Mouse (Mus musculus) heart, adult 9 months (tissue): ENCODE results near the gene Hmgb1.
"Not testable (repeated sequence)": the region's sequence is repeated elsewhere in the genome, so short reads cannot be mapped to it uniquely, and the experiment has no call there.

Source experiments
- DNase-seq, 2 experiments: peaks; one replicate each; pipeline ENCODE4 v3.0.0; 2022; ENCODE audit warnings: low spot score in 2 of 2

Gene Hmgb1

DNA sequence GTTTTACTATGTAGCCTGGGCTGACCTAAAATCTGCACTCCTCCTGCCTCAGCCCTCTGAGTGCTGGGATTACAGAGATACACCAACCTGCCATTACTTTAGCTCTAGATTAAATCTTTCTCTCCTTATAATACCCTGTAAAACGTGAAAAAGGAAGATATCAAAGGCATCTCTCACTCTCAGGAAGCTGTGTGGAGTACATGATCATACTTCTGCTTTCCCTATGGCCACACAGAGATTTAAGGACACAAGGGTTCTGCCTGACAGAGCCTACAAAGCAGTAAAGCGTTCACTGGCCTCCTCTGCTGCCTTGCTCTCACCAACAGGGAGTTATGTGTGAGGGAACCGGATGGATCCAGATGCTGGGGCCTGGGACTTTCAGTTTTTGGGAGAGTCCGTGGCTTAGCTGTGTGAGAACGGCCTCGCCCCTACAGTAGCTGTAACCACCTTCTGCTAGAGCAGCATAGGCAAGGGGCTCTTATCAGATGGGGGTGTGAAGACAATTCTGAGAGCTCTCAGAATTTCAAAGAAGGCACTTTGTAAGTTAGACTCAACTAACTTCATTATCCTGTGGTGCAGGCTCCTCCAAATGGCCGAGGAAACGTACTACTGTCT lies 36.8 kb downstream of the Hmgb1 start:
- DNase-seq = no peak

DNA sequence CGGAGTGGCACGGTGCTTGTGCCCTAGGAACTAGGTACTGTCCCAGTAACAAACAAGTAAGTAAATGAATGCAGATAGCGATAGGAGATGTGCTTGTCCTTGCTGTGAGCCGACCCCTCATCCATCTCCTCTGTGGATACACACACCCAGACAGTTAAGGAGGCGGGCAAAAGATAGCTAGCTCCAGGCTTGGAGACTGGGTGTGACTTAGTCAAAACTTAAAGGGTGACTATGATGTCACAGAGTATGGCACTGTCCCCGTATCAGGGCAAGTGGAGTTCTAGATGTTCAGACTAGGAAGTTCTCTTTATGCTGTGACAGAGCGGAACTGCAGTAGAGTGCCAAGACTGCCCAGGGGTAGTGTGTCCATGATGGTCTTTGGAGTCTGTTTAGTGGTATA lies 37.6 kb downstream of the Hmgb1 start:
- DNase-seq = no peak

DNA sequence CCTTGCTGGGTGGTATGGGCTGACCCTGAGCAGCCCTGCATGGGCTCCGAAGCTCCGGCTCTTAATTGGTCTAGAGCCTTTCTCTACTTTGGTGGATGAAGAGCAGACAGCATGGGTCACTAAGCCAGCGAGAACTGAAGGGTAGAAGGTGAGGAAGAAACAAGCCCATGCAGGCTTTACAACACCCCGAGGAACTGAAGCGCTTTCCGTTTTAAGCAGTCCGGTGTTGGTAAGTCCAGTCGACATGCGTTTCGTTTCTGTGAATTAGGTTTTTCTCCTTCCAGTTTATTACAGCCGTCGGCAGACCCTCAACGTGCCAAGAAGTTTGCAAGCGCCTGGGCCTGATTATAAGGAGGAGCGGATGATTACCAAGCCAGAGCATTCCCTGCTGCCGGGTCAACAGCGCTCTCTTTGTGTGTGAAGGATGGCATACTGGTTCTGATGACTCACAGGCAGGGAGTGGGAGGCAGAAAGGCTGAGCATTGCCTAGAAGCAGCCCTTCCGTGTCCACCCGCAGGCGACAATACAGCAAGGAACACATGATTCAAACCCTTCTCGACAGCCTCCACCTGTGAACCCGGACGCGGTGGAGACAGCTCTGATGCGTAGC lies 40.4 kb downstream of the Hmgb1 start:
- DNase-seq = peak in 1 of 2 experiments; percentile 13

DNA sequence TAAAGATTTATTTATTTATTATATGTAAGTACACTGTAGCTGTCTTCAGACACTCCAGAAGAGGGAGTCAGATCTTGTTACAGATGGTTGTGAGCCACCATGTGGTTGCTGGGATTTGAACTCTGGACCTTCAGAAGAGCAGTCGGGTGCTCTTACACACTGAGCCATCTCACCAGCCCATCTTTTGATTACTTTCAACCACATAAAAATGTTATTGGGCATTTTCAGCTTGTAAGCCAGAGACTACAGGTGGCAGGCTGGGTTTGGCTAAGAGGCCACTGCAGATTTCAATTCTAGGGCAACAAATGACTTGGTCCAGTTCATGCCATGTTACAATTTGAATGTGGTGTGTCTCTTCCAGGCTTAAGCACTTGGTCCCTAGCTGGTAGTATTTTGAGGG lies 43.1 kb downstream of the Hmgb1 start:
- DNase-seq = not testable (repeated sequence)

DNA sequence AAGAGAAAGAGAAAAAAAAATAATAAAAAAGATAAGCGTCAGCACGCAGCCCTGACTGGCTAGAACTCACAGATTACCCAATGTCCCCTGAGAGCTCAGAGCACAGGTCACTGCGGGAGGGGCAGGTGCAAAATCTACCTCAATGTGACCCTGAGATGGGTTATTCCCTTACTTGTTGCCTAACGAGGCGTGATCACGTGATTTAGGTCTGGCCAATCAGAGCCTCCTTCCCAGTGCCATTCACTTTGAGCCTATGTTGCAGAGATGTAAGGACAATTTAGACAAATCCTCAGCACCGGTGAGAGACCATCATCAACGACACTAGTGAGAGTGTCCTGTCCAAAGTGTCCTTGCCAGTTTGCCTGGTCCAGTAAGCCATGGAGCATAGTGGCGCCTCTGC lies 44.0 kb downstream of the Hmgb1 start:
- no peak for DNase-seq

DNA sequence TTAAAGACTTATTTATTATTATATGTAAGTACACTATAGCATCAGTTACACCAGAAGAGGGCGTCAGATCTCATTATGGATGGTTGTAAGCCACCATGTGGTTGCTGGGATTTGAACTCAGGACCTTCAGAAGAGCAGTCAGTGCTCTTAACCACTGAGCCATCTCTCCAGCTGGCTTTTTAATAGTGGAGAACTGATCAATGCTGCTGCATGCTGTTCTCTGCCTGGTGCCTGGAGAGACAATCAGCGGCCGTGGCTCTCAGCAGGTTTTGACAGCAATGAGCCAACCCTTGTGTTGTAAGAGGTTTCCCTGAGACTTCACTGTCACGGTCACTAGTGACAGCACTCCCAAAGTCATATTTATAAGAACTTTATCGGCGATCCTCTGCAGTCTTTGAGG lies 46.2 kb downstream of the Hmgb1 start:
- DNase-seq = not testable (repeated sequence)

DNA sequence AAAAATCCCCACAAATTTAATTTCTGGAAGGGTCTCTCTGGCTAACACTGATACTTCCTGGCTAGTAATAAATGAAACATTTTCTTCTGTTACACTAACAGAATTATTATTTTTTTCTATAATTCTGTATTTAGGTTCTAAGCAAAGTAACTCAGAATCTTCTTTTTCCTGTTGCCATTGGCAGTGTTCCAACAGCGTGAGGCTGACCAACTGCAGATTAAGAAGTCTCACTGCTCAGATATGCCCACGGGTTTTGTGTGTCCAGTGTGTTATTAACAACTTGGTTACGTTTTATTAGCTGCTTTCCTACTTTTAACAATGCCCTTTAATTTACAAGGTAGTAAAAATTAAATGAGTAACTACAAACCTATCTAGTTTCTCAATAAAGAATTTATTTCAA lies 46.8 kb downstream of the Hmgb1 start:
- no peak for DNase-seq

DNA sequence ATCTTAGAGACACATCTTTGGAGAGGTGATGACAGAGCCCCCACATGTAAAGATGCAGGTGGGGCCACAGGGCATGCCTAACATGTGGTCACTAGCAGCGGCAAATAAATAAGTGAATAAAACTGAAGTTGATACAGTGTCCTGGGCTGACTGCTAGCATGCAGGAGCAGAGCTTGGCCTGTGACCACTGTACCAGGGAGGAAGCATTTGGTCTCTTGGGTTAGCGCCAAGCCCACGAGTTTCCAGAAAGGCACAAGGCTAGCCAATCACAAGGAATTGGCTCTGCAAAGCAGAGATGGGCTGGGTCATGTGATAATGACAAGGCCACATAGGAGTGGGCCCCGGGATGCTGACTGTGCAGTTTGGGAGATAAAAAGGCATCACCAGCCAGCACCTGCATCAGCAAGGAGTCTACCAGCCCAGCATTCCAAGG lies 47.3 kb downstream of the Hmgb1 start:
- peak in 1 of 2 experiments; percentile 7 for DNase-seq

DNA sequence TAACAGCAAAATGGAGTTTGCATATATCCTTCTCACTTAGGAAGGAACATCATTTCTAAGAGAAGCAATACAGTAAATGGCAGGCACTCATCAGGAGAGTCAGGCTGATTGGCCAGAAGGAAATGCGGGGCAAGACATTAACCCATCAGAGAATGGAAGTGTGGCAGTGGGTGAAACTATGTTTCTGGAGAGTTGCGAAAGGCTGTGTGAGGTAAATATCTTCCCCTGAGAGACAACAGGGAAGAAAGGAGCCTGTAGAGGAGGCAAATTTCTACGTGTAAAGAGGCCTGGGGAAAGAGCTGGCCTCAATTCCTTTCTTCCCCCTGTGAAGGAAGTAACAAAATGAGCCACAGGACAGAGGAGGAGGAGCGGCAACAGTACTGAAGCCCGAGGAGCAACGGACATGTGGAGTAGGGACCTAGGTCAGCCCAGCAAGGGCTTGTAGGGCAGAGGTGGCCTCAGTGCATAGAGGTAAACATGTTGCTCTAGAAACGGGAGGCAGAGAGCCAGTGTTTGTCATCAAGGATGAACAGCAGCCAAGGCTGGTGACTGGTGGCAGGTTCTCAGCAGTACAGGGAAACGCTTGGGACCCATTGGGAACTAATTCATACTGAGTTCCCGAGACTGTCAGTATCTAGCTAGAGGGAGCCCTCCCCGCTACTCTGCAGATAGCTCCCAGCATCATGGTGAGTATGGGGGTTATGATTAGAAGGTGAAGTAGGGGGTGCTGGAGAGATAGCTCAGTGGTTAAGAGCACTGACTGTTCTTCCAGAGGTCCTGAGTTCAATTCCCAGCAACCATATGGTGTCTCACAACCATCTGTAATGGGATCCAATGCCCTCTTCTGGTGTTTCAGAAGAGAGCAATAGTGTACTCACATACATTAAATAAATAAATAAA lies 48.6 kb downstream of the Hmgb1 start:
- DNase-seq = no peak

DNA sequence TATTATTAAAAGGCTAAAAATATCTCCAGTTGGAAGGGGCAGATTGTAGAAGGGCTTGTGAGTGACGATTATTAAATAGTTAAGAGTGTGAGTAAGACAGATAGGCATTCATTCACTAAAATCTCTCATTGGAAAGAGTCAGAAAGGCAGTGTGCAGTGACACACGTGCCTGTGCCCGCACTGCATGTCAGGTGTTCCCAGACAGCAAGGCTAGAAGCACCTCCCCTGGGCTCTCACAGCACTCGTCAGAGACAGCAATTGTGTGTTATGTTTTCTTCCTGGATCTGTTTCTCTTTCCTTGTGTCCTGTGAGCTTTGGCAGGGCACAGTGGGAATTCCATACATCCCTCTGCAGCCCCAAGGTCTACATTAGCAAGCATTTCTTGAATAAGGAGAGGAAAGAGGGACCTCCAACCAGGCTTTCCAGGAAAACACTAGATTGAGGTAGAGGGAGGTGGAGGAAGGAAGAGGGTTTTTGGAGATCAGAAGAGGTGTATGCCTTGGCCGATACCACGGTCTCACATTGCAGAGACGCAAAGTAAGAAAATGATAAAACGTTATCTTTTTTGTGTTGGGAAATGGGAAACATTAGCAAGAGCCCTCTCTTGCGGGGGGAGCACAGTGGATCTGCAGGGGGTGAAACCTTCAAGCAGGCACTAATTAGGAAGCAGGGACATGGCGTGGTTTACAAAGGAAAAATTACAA lies 49.4 kb downstream of the Hmgb1 start:
- DNase-seq = no peak

DNA sequence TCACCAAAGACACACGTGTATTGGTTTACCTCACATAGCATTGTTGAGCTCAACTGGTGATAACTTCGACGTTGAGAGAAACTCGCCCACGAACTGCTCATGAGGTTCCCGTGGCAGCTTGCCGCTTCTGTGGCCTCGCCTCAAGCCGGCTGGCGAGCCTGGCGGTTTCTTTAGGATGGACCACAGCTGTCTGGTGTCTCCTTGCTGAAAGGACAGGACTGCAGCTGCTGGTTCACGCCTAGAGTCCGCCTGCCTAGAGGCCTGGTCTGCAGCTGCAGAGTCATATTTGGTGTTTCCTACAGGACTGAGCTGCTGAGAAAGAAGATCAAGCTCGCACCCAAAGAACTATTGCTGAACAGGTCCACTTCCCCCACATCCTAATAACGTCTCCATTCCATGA lies 55.8 kb downstream of the Hmgb1 start:
- DNase-seq = peak; percentile 30 to 39

DNA sequence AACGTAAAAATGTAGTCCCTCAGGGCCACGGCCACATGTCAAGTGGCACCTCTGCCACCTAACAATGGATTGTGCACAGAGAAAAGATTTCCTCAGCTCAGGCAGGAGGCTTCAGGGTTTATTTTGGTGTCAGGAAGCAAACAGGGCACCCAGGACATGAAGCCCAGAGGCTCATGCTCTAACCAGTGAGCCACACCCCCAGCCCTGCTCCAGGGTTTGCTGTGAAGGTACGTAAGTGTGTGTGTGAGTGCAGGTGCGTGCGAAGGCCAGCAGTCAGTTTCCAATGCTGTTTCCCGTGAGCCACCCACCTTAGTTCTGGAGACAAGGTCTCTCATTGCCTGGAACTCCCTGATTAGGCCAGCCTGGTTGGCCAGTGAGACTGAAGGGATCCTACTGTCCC lies 60.5 kb downstream of the Hmgb1 start:
- DNase-seq = no peak

DNA sequence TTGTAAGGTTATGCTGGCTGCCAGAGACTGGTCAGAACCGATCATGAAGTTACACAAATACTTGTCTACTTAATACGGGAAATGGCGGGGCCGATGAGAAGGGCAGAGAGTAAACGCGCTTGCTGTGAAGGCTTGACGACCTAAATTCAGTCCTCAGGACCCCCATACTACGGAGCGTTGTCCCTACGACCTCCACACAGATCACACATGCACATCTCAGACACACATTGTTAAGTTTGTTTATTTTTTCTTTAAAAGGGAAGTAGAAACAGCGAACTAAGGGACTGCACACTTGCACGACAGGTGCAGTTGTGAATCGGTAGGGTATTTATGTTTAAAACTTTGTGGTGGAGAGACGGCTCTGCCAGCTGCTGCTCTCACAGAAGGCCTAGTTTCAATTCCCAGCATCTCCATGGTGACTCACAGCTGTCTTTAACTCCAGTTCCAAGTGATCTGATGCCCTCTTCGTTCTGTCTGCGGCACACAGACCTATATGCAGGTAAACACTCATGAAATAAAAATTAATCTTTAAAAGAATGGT lies 64.9 kb downstream of the Hmgb1 start:
- DNase-seq = no peak

DNA sequence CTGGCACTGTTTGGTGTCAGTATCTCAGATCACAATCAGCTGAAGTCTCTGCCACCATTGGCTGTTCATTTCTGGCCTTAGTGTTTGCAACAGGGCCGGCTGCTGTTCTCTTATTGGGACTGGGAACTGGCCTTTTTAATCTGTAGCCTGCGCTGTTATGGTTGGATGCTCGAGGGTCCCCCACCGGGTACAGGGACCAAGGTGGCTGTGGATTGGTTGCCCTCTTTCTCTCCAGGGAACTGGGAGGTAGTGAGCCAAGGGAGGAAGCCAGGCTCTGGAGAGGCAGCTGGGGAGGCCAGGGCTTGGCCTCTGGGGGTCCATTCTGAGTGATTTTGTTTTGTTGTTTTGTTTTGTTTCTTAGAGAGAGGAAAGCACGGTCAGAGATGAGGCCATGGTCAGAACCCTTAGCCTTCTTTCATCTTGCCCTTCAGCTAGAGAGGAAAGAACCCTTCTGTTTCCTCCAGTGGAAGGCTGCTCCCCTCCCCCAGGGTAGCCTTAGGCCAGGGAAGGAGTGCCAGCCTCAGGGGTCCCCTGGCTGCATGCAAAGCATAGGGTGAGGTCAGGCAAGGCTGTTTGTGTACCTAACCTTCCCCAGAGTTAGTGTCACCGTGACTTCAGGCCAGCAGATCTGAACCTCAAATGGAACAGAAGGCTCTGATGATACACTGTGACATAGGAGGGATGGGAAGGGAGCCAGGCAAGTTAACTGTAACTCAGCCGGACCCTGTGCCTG lies 66.3 kb downstream of the Hmgb1 start:
- no peak for DNase-seq

DNA sequence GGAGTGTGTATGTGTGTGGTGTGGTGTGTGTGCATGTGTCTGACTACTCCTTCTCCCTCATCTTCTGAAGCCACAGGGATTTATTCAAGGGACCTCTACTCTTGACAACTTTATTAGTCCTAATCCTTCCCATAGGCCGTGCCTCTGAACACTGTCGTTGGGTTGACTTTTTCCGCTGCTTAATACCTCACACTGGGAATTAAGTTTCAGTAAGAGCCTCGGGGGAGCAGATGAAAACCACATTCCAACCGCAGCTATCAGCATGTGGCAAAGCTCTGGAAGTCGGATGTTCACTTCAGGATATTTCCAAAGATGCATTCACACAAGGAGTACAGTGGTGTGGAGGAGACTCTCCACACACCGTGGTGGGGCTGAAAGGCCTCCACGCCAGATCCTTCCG lies 69.7 kb downstream of the Hmgb1 start:
- no peak for DNase-seq

DNA sequence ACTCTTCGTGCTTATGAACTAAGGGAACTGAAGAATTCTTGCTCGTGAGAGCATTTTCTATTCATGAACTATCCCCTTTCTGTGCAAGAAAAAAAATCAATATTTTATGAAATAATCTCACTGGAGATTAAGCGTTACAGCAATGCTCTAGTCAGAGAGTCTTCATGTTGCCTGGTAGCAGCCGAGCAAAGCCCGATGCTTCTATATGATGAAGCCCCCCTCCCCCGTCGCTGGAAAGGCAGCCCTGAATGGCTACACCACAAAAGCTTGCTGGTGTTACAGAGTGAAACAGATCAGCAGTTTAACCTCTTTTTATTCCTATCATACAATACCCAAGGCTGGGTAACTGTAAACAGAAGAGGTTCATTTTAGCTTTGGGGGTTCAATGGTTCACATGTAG lies 70.3 kb downstream of the Hmgb1 start:
- DNase-seq = no peak

DNA sequence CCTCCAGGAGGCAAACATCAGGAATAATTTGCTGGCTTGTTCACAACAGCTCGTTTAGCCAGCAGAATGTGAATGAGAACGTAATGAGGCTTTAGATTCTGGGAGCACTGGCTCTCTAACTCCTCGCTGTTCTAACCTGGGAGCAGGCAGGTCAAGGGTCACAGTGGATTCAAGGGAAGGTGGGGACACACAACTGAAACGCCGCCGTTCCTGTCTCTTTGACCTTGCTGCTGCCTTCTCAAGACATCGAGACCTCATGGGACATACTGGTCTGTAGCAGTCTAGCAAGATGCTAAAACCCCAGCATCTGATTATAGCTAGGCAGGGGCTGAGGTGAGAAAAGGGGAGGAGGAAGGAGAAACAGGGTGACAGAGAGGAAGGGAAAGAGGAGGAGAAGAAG lies 70.8 kb downstream of the Hmgb1 start:
- DNase-seq = no peak

DNA sequence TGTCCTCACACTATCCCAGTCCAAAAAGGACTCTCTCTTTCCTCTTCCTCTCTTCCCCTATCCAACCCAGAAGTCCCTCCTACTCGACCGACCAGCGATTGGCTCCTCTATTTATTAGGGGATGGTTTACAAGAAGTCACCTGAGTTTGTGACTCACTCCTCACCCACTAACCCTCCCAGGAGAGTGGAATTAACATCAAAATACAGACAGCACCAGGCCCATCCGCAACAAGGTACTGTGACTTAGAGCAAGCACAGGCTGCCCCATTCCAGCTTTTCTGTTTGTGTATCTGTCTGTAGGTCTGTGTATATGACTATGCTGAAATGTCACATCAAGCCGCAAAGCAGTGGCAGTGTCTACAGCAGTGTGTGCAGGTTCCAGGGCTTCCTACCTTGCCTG lies 71.7 kb downstream of the Hmgb1 start:
- no peak for DNase-seq

DNA sequence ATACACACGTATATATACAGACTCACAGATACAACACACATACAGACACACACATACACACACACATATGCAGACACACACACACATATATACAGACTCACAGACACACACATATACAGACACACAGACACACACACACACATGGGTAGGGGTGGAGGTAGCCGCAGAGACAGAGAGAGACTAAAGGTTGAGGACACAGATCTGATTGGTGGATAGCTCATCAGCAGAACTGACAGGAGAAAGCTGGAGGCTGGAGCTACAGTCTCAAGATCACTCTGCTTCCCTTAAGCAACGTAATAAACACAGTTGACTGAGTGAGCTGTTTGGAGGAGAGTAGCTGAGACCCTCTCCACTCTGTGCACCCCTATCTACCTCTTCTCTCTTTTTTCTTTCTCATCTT lies 75.1 kb downstream of the Hmgb1 start:
- no peak for DNase-seq

DNA sequence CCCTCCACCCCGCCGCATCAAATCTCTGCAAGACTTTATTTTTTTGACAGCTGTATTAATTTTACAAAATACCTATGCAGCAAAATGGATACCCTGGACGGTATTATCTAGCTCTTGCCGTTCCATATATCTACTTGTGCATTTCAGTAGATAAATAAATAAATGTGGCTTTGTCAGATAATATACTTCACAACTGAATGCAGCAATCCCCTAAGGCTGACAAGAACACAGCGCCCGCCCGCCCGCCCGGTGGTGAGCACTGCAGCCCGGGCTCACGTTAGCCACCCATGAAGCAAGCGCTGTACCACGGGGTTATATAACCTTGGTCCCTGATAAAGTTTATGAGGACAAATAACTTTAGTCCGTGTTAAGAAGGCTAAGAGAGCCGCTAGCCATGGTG lies 76.1 kb downstream of the Hmgb1 start:
- DNase-seq = no peak

DNA sequence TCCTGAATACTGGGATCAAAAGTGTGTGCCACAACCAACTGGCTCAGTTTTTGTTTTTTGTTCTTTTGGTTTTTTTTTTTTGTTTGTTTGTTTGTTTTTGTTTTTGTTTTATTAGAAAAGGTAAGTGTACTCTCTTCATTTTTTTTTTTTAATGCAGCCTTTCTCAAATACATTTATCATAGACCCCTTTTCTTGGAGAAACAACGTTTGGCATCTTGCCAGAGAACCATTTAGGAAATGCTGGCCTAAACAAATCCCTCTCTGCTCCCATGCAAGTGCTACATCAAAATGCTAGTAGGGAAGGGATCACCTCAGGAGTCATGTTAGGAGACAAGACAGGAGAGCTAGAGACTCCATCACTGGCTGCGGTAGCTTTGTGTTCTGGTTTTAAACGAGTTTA lies 76.7 kb downstream of the Hmgb1 start:
- DNase-seq = no peak
